Mouse (Mus musculus) heart, adult 10 weeks (tissue): ENCODE measurements around the gene Lyzl6. TPM values are rescaled to one million over a fixed set of nuclear protein-coding genes. Genes with fewer than 3 reads are reported as not detected.

Source experiments
- polyA plus RNA-seq: library from polyadenylated mRNA; stranded (reverse); fragments of 350-450 nt; fragmentation: Illumina TruSeq; extraction: RNeasy Lipid Tissue Mini Kit (QIAGEN cat#74804); gene quantifications from one replicate; pipeline ENCODE4 v1.2.3, GENCODE M21; 2014; ENCODE audit warnings: low read depth, low replicate concordance

The Lyzl6 gene
- not detected for polyA plus RNA-seq

DNA sequence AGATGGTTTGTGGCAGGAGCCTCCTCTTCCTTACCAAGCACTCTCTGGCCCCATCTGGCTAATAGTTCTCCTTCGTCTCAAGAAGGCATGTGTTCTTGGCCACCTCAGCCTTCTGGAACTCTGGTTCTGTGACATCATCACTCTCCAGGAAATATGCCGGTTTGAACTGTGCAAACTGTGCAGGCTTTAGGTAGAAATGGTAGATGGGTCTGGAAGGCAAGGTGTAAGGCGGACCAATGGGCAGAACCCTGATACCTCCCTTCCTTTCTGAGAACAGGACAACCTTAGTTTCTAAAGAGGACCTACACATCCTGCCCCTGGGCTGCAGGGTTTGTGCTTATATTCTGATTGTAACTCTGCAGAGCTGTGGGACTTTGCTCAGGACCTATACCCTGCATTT is at the start of gene Lyzl6:
Gene Lyzl6, minus strand, starts transcription at position 101 of the 400 bp plus-strand sequence.

DNA sequence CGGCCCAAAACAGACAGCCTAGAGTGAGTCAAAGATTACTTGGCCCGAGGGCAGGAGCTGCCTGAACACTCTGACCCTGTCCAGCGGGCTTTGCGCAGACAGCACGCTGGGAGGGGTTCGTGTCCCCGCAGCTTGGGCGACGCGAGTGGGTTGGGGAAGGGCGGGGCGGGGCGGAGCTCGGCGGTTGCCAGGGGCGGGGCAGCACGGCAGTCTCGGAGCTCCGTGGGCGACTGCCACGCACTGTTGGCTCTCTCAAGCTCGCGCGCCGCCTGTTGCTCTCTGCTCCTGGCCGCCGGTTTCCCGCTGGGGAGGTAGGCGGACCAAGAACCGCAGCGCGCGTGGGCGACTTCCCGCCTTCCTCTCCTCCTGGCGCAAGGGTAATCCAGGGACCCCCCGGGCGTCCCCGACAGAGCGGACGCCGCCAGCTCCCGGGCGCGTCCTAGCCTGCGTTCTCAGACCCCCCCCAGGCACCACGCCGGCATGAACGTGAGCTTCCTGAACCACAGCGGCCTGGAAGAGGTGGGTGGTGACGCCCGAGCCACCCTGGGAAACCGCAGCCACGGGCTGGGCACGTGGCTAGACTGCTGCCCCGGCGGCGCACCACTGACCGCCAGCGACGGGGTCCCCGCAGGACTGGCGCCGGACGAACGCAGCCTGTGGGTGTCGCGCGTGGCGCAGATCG is 10.8 kb upstream of the Lyzl6 start, which contains the start of gene Rprml:
Gene Rprml, plus strand, starts transcription at position 270 of the 682 bp plus-strand sequence.

DNA sequence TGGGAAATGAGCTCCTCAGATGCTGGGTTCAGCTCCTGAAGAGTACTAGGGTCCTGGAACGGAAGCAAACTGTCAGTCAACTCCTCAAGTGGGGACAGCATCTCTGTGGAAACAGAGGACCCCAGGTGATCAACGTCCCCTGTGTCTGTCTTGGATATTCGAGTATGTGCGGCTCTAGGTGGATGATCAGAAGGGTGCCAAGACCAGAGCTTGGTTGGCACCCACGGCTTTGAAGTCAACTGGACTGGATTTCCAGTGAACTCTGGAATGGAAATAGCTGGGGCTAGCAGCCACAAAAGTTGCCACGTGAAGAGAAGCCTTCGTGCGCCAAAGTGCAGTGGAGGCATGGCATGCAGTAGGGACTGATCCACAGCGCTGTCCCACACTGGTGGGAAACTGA is 17.6 kb downstream of the Lyzl6 start, which contains the start of gene Gm884:
Gene Gm884, minus strand, starts transcription at position 101 of the 400 bp plus-strand sequence.

Other genes starting within 250 kb of the Lyzl6 start
- gene Plekhm1, start 226.2 kb downstream of the Lyzl6 start, polyA plus RNA-seq = 8.9 TPM
- not detected for gene Lrrc37a, start 134.3 kb downstream of the Lyzl6 start, polyA plus RNA-seq
- gene Gm884, start 17.8 kb downstream of the Lyzl6 start, polyA plus RNA-seq = not detected
- gene Rprml, start 10.7 kb upstream of the Lyzl6 start, polyA plus RNA-seq = not detected
- 47.4 TPM for gene Gosr2, start 59.0 kb upstream of the Lyzl6 start, polyA plus RNA-seq
- 0.94 TPM for gene Wnt9b, start 110.9 kb upstream of the Lyzl6 start, polyA plus RNA-seq
- not detected for gene Wnt3, start 135.3 kb upstream of the Lyzl6 start, polyA plus RNA-seq